Mouse (Mus musculus): ENCODE measurements around the gene Arhgdib. TPM values are rescaled to one million over a fixed set of nuclear protein-coding genes. Genes with fewer than 3 reads are reported as not detected.

Arhgdib gene
- polyA plus RNA-seq, 1 experiment from 2014 or later: 14.9 TPM

- 91% methylated on average over 3 of the region's 3 CpGs for WGBS
- H3K4me2 ChIP-seq (ENCODE audit: low read length): no peak overlapping the region
- H3K27me3 ChIP-seq (replicated peaks; ENCODE audit: control insufficient read depth, insufficient read depth, low read length): no peaks in the 10 kb centered on the region
- no peaks in the 10 kb centered on the region for H3K36me3 ChIP-seq (ENCODE audit: control insufficient read depth, insufficient read depth, low read length)
- no peaks in the 10 kb centered on the region for H3K4me1 ChIP-seq (ENCODE audit: control insufficient read depth, insufficient read depth, low read depth, low read length)
- H3K27ac ChIP-seq (ENCODE audit: low read depth, low read length): no peak overlapping the region
- no peak overlapping the region for H3K4me3 ChIP-seq (ENCODE audit: low read length)
- no peak overlapping the region for H3K9ac ChIP-seq (ENCODE audit: low read depth, low read length)
- no peaks in the 10 kb centered on the region for H3K9me3 ChIP-seq (ENCODE audit: control insufficient read depth, low read length)
- ATAC-seq: no peak
These were observed 13.5 kb upstream of the Arhgdib start for GRCm38 (mm10) chr6:136955240-136955639.

DNA sequence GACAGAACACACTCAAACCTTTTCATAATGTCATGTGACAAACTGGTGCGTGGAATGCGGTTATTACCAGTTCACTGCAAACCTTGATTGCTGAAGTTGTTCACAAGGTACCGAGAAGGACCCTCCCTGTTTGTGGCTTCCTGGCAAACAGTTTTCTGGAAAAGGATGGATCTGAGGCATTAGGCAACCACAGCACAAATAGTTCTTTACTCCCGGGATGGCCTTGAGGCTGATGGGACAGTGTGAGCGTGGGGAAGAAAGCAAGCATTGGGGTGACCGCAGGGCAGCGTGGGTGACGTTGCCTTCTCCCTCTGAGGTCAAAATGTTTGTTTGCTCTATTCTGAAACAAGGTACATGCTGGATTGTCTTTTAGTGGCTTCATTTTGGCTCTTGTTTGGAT, 13.0 kb upstream of the Arhgdib start:
- no peak overlapping the region for H3K4me2 ChIP-seq (ENCODE audit: low read length)
- WGBS: 91% methylated on average over 8 of the region's 8 CpGs

GRCm38 (mm10) chr6:136954192-136954591, 12.5 kb upstream of the Arhgdib start:
- 84% methylated on average over 6 of the region's 6 CpGs for WGBS
- H3K4me3 ChIP-seq (ENCODE audit: low read length): no peak overlapping the region
- H3K27me3 ChIP-seq (replicated peaks; ENCODE audit: control insufficient read depth, insufficient read depth, low read length): no peaks in the 10 kb centered on the region
- H3K36me3 ChIP-seq (ENCODE audit: control insufficient read depth, insufficient read depth, low read length): no peaks in the 10 kb centered on the region
- no peak for ATAC-seq
- no peak overlapping the region for H3K4me2 ChIP-seq (ENCODE audit: low read length)
- H3K9ac ChIP-seq (ENCODE audit: low read depth, low read length): no peak overlapping the region
- H3K27ac ChIP-seq (ENCODE audit: low read depth, low read length): no peak overlapping the region
- H3K4me1 ChIP-seq (ENCODE audit: control insufficient read depth, insufficient read depth, low read depth, low read length): no peaks in the 10 kb centered on the region
- no peaks in the 10 kb centered on the region for H3K9me3 ChIP-seq (ENCODE audit: control insufficient read depth, low read length)

More for the DNA sequence above, 13.0 kb upstream of the Arhgdib start:
- Histone ChIP-seq H3K9me3 (ENCODE audit: control insufficient read depth, low read length) (no peaks in the 10 kb centered on the region), H3K27ac (ENCODE audit: low read depth, low read length) (no peak overlapping the region), H3K4me1 (ENCODE audit: control insufficient read depth, insufficient read depth, low read depth, low read length) (no peaks in the 10 kb centered on the region), H3K27me3 (replicated peaks; ENCODE audit: control insufficient read depth, insufficient read depth, low read length) (no peaks in the 10 kb centered on the region), H3K4me3 (ENCODE audit: low read length) (no peak overlapping the region), H3K36me3 (ENCODE audit: control insufficient read depth, insufficient read depth, low read length) (no peaks in the 10 kb centered on the region), H3K9ac (ENCODE audit: low read depth, low read length) (no peak overlapping the region)
- ATAC-seq: no peak

DNA sequence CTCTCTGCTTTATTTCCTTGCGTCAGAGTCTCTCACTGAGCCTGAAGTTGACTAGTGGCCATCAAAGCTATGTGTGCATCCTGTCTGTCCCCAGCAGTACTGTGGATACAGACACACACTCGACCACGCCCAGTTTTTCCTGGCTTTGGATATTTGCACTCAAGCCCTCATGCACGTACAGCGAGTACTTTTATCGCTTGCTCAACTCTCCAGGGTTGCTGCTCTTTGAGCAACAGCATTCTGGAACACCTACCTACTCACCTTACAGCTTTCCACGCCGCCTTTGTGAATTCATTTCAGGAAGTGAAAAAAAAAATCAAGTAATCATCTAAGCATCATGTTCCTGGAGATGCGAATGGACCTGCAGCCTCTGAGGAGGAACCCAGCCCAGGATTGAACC, 11.2 kb upstream of the Arhgdib start:
- no peaks in the 10 kb centered on the region for H3K36me3 ChIP-seq (ENCODE audit: control insufficient read depth, insufficient read depth, low read length)
- H3K4me2 ChIP-seq (ENCODE audit: low read length): no peak overlapping the region
- no peaks in the 10 kb centered on the region for H3K9me3 ChIP-seq (ENCODE audit: control insufficient read depth, low read length)
- H3K27me3 ChIP-seq (replicated peaks; ENCODE audit: control insufficient read depth, insufficient read depth, low read length): no peaks in the 10 kb centered on the region
- H3K27ac ChIP-seq (ENCODE audit: low read depth, low read length): no peak overlapping the region
- no peaks in the 10 kb centered on the region for H3K4me1 ChIP-seq (ENCODE audit: control insufficient read depth, insufficient read depth, low read depth, low read length)
- 91% methylated on average over 9 of the region's 9 CpGs for WGBS
- no peak overlapping the region for H3K9ac ChIP-seq (ENCODE audit: low read depth, low read length)
- ATAC-seq: no peak
- no peak overlapping the region for H3K4me3 ChIP-seq (ENCODE audit: low read length)

GRCm38 (mm10) chr6:136950171-136950570, 8.5 kb upstream of the Arhgdib start:
- Histone ChIP-seq H3K4me2 (ENCODE audit: low read length) (no peak overlapping the region), H3K27me3 (replicated peaks; ENCODE audit: control insufficient read depth, insufficient read depth, low read length) (no peaks in the 10 kb centered on the region), H3K4me3 (ENCODE audit: low read length) (no peak overlapping the region), H3K9me3 (ENCODE audit: control insufficient read depth, low read length) (no peaks in the 10 kb centered on the region), H3K4me1 (ENCODE audit: control insufficient read depth, insufficient read depth, low read depth, low read length) (no peaks in the 10 kb centered on the region; the same call in 1 of the 2 replicates), H3K9ac (ENCODE audit: low read depth, low read length) (no peak overlapping the region), H3K27ac (ENCODE audit: low read depth, low read length) (no peak overlapping the region), H3K36me3 (ENCODE audit: control insufficient read depth, insufficient read depth, low read length) (no peaks in the 10 kb centered on the region)
- ATAC-seq: no peak
- WGBS: 93% methylated on average over 2 of the region's 2 CpGs

DNA sequence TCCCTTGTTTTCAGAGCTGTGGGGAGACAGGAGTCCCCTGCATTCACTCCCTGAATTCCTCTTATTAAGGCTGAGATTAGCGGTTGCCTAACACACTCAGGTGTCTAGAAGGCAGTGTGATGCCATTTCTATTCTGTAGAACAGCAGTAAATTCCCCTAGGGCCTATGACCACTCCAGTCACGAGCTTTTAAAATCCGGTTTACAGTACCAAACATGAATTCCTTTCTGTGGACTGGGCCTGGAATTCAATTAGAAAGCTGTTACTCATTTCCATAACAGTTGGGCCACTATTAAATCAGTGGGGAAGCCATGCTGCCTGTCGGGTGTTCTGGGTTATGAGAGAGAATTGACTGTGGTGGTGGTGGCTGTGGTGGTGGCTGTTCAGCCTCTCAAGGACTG, 6.0 kb upstream of the Arhgdib start:
- ATAC-seq: no peak
- Histone ChIP-seq H3K4me3 (ENCODE audit: low read length) (no peak overlapping the region), H3K36me3 (ENCODE audit: control insufficient read depth, insufficient read depth, low read length) (no peaks in the 10 kb centered on the region), H3K27ac (ENCODE audit: low read depth, low read length) (no peak overlapping the region), H3K9me3 (ENCODE audit: control insufficient read depth, low read length) (no peaks in the 10 kb centered on the region), H3K4me1 (ENCODE audit: control insufficient read depth, insufficient read depth, low read depth, low read length) (no peaks in the 10 kb centered on the region; the same call in 1 of the 2 replicates), H3K4me2 (ENCODE audit: low read length) (no peak overlapping the region), H3K9ac (ENCODE audit: low read depth, low read length) (no peak overlapping the region), H3K27me3 (replicated peaks; ENCODE audit: control insufficient read depth, insufficient read depth, low read length) (no peaks in the 10 kb centered on the region)
- WGBS: 29% methylated on average over 4 of the region's 4 CpGs

GRCm38 (mm10) chr6:136946943-136947342, 5.2 kb upstream of the Arhgdib start:
- 35% methylated on average over 9 of the region's 9 CpGs for WGBS
- ATAC-seq: peak; percentile 58; the same call in 1 of the 2 replicates
- Histone ChIP-seq H3K27me3 (replicated peaks; ENCODE audit: control insufficient read depth, insufficient read depth, low read length) (no peaks in the 10 kb centered on the region), H3K9me3 (ENCODE audit: control insufficient read depth, low read length) (no peaks in the 10 kb centered on the region), H3K9ac (ENCODE audit: low read depth, low read length) (no peak overlapping the region), H3K36me3 (ENCODE audit: control insufficient read depth, insufficient read depth, low read length) (no peaks in the 10 kb centered on the region), H3K4me3 (ENCODE audit: low read length) (no peak overlapping the region), H3K4me2 (ENCODE audit: low read length) (no peak overlapping the region), H3K27ac (ENCODE audit: low read depth, low read length) (no peak overlapping the region), H3K4me1 (ENCODE audit: control insufficient read depth, insufficient read depth, low read depth, low read length) (no peaks in the 10 kb centered on the region; the same call in 1 of the 2 replicates)

DNA sequence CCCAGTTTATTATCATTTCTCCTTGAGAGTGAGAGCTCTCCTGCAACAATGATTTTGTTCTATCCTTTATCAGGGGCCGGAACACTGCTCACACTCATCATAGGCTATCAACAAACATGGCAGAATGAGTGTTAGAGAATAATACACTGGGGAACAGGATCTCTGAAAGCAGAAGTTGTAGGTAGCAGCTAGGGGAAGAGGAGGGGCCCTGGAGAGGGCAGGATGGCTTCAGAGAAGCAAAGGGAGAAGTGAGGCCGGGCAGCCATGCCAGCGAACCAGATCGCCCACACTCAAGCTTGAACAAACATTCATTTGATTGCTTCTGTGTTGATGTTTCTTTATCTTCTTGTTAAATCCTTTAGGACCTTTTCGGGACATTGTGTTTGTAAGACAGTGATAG, 4.5 kb upstream of the Arhgdib start:
- no peak for ATAC-seq
- Histone ChIP-seq H3K27ac (ENCODE audit: low read depth, low read length) (no peak overlapping the region), H3K4me1 (ENCODE audit: control insufficient read depth, insufficient read depth, low read depth, low read length) (no peaks in the 10 kb centered on the region; the same call in 1 of the 2 replicates), H3K4me2 (ENCODE audit: low read length) (no peak overlapping the region), H3K4me3 (ENCODE audit: low read length) (no peak overlapping the region), H3K9ac (ENCODE audit: low read depth, low read length) (no peak overlapping the region), H3K27me3 (replicated peaks; ENCODE audit: control insufficient read depth, insufficient read depth, low read length) (no peaks in the 10 kb centered on the region), H3K36me3 (ENCODE audit: control insufficient read depth, insufficient read depth, low read length) (no peaks in the 10 kb centered on the region), H3K9me3 (ENCODE audit: control insufficient read depth, low read length) (no peaks in the 10 kb centered on the region)
- WGBS: 84% methylated on average over 5 of the region's 5 CpGs

- H3K4me2 ChIP-seq (ENCODE audit: low read length): no peak overlapping the region
- 89% methylated on average over 8 of the region's 8 CpGs for WGBS
These were observed 2.8 kb upstream of the Arhgdib start for GRCm38 (mm10) chr6:136944511-136944910.

GRCm38 (mm10) chr6:136943392-136943791, 1.7 kb upstream of the Arhgdib start:
- no peak overlapping the region for H3K27ac ChIP-seq (ENCODE audit: low read depth, low read length)
- H3K9me3 ChIP-seq (ENCODE audit: control insufficient read depth, low read length): no peaks in the 10 kb centered on the region
- no peak overlapping the region for H3K9ac ChIP-seq (ENCODE audit: low read depth, low read length)
- H3K4me2 ChIP-seq (ENCODE audit: low read length): no peak overlapping the region
- ATAC-seq: no peak
- H3K36me3 ChIP-seq (ENCODE audit: control insufficient read depth, insufficient read depth, low read length): no peaks in the 10 kb centered on the region
- H3K4me3 ChIP-seq (ENCODE audit: low read length): no peak overlapping the region
- no peaks in the 10 kb centered on the region; the same call in 1 of the 2 replicates for H3K4me1 ChIP-seq (ENCODE audit: control insufficient read depth, insufficient read depth, low read depth, low read length)
- no peaks in the 10 kb centered on the region for H3K27me3 ChIP-seq (replicated peaks; ENCODE audit: control insufficient read depth, insufficient read depth, low read length)

More at GRCm38 (mm10) chr6:136944511-136944910, 2.8 kb upstream of the Arhgdib start:
- Histone ChIP-seq H3K9ac (ENCODE audit: low read depth, low read length) (no peak overlapping the region), H3K4me3 (ENCODE audit: low read length) (no peak overlapping the region), H3K9me3 (ENCODE audit: control insufficient read depth, low read length) (no peaks in the 10 kb centered on the region), H3K4me1 (ENCODE audit: control insufficient read depth, insufficient read depth, low read depth, low read length) (no peaks in the 10 kb centered on the region; the same call in 1 of the 2 replicates), H3K36me3 (ENCODE audit: control insufficient read depth, insufficient read depth, low read length) (no peaks in the 10 kb centered on the region), H3K27ac (ENCODE audit: low read depth, low read length) (no peak overlapping the region), H3K27me3 (replicated peaks; ENCODE audit: control insufficient read depth, insufficient read depth, low read length) (no peaks in the 10 kb centered on the region)
- ATAC-seq: no peak
